Mouse (Mus musculus) embryonic facial prominence, embryonic 10.5 days (tissue): ENCODE measurements around the gene Ddx56. TPM values are rescaled to one million over a fixed set of nuclear protein-coding genes. Genes with fewer than 3 reads are reported as not detected.
"Not testable (repeated sequence)": the region's sequence is repeated elsewhere in the genome, so short reads cannot be mapped to it uniquely, and the experiment has no call there.

ENCODE experiments used
- DNase-seq: peaks from one replicate; pipeline ENCODE4 v3.0.0-alpha.2; 2017; ENCODE audit warnings: low spot score
- H3K27ac ChIP-seq: fragments of 300-500 bp; sonication (generic); replicated peaks from 2 replicates; pipeline ENCODE4 v1.5.1; 2016; ENCODE audit warnings: mild to moderate bottlenecking
- H3K27me3 ChIP-seq: fragments of 300-500 bp; sonication (generic); replicated peaks from 2 replicates; pipeline ENCODE4 v1.6.1; 2016; ENCODE audit warnings: low read depth, mild to moderate bottlenecking; ENCODE audit not compliant: poor library complexity, severe bottlenecking
- H3K36me3 ChIP-seq: fragments of 300-500 bp; sonication (generic); replicated peaks from 2 replicates; pipeline ENCODE4 v1.6.1; 2016; ENCODE audit warnings: mild to moderate bottlenecking, moderate library complexity
- H3K4me1 ChIP-seq: fragments of 300-500 bp; sonication (generic); 2 replicates; pipeline ENCODE4 v1.6.1; 2016
- H3K4me3 ChIP-seq: fragments of 300-500 bp; sonication (generic); 2 replicates; pipeline ENCODE4 v1.5.1; 2016; ENCODE audit warnings: mild to moderate bottlenecking, moderate library complexity
- H3K9me3 ChIP-seq: fragments of 300-500 bp; sonication (generic); 2 replicates; pipeline ENCODE4 v1.6.1; 2016; ENCODE audit warnings: mild to moderate bottlenecking
- WGBS: fragments of 180-500 bp; shearing (Covaris S2); methylation state at CpG from one replicate; pipeline ENCODE4 v1.1.7; 2016; 5-methylcytosine and 5-hydroxymethylcytosine counted together
- polyA plus RNA-seq: library from polyadenylated mRNA; unstranded; fragments of >200 nt; fragmentation: Nextera tagmentation; extraction: Ambion mirVana; gene quantifications from 2 replicates; pipeline ENCODE4 v1.2.1, GENCODE M21; 2016

Ddx56 gene
- polyA plus RNA-seq, 1 experiment from 2014 or later, result 128 TPM

GRCm38 (mm10) chr11:6254602-6255001 is 13.0 kb downstream of the Ddx56 start:
- not testable (repeated sequence) for H3K9me3 ChIP-seq, H3K4me1 ChIP-seq, DNase-seq, H3K4me3 ChIP-seq, H3K27me3 ChIP-seq, H3K27ac ChIP-seq
- H3K36me3 ChIP-seq, result peaks cover 32% of the 10 kb centered on the region
- WGBS, result 90% methylated on average over 2 of the region's 2 CpGs

- Histone ChIP-seq H3K27me3 (no peaks in the 10 kb centered on the region), H3K4me3 (no peak overlapping the region), H3K36me3 (peaks cover 14% of the 10 kb centered on the region), H3K4me1 (no peaks in the 10 kb centered on the region), H3K9me3 (no peaks in the 10 kb centered on the region), H3K27ac (no peak overlapping the region)
- 92% methylated on average over 4 of the region's 4 CpGs for WGBS
- no peak for DNase-seq
Observed at GRCm38 (mm10) chr11:6252824-6253223, 14.7 kb downstream of the Ddx56 start.

GRCm38 (mm10) chr11:6252248-6252647 is 15.3 kb downstream of the Ddx56 start:
- Histone ChIP-seq H3K27me3 (no peaks in the 10 kb centered on the region), H3K9me3 (no peaks in the 10 kb centered on the region), H3K4me1 (no peaks in the 10 kb centered on the region), H3K4me3 (no peak overlapping the region), H3K27ac (no peak overlapping the region), H3K36me3 (peaks cover 8% of the 10 kb centered on the region)
- 87% methylated on average over 5 of the region's 5 CpGs for WGBS
- DNase-seq, result no peak

GRCm38 (mm10) chr11:6244707-6245106 is 22.9 kb downstream of the Ddx56 start:
- Histone ChIP-seq H3K4me1 (no peaks in the 10 kb centered on the region), H3K36me3 (no peaks in the 10 kb centered on the region), H3K27me3 (no peaks in the 10 kb centered on the region), H3K9me3 (no peaks in the 10 kb centered on the region), H3K4me3 (no peak overlapping the region), H3K27ac (no peak overlapping the region)
- no peak for DNase-seq
- WGBS, result 55% methylated on average over 19 of the region's 19 CpGs

GRCm38 (mm10) chr11:6233025-6233424 is 34.5 kb downstream of the Ddx56 start:
- Histone ChIP-seq H3K4me1 (no peaks in the 10 kb centered on the region), H3K27me3 (no peaks in the 10 kb centered on the region), H3K27ac (no peak overlapping the region), H3K36me3 (no peaks in the 10 kb centered on the region), H3K9me3 (peaks cover 28% of the 10 kb centered on the region), H3K4me3 (no peak overlapping the region)
- 85% methylated on average over 4 of the region's 4 CpGs for WGBS
- DNase-seq, result no peak

- Histone ChIP-seq H3K4me3 (no peak within 1 kb of the TSS), H3K4me1 (no peaks in the 10 kb centered on the region), H3K27ac (no peak within 1 kb of the TSS), H3K9me3 (peaks cover 10% of the 10 kb centered on the region), H3K36me3 (no peaks in the 10 kb centered on the region), H3K27me3 (no peaks in the 10 kb centered on the region)
- DNase-seq, result no peak
- 87% methylated on average over 7 of the region's 7 CpGs for WGBS
Observed at GRCm38 (mm10) chr11:6230012-6230411, 37.6 kb downstream of the Ddx56 start, which contains the start of gene Npc1l1. Gene Npc1l1, minus strand, starts transcription at chr11:6230143.

- 78% methylated on average over 14 of the region's 14 CpGs for WGBS
- Histone ChIP-seq H3K36me3 (no peaks in the 10 kb centered on the region), H3K4me3 (no peak overlapping the region), H3K4me1 (no peaks in the 10 kb centered on the region; the same call in 1 of the 2 replicates), H3K27me3 (no peaks in the 10 kb centered on the region), H3K27ac (no peak overlapping the region), H3K9me3 (no peaks in the 10 kb centered on the region)
- no peak for DNase-seq
Observed at GRCm38 (mm10) chr11:6224541-6225229, 42.9 kb downstream of the Ddx56 start.

- Histone ChIP-seq H3K36me3 (no peaks in the 10 kb centered on the region), H3K27ac (no peak overlapping the region), H3K27me3 (no peaks in the 10 kb centered on the region), H3K9me3 (no peaks in the 10 kb centered on the region), H3K4me1 (no peaks in the 10 kb centered on the region; the same call in 1 of the 2 replicates), H3K4me3 (no peak overlapping the region)
- no peak for DNase-seq
- WGBS, result 91% methylated on average over 10 of the region's 10 CpGs
Observed at GRCm38 (mm10) chr11:6222187-6222586, 45.4 kb downstream of the Ddx56 start.

GRCm38 (mm10) chr11:6219967-6220366 is 47.6 kb downstream of the Ddx56 start:
- 86% methylated on average over 6 of the region's 6 CpGs for WGBS

GRCm38 (mm10) chr11:6218189-6218896 is 49.2 kb downstream of the Ddx56 start:
- no peak overlapping the region for H3K27ac ChIP-seq
- 83% methylated on average over 11 of the region's 11 CpGs for whole genome bisulfite sequencing
- no peaks in the 10 kb centered on the region for H3K27me3 ChIP-seq
- H3K4me3 ChIP-seq, result no peak overlapping the region
- H3K36me3 ChIP-seq, result no peaks in the 10 kb centered on the region
- H3K9me3 ChIP-seq, result no peaks in the 10 kb centered on the region
- no peaks in the 10 kb centered on the region; the same call in 1 of the 2 replicates for H3K4me1 ChIP-seq
- no peak for DNase-seq

More at GRCm38 (mm10) chr11:6219967-6220366, 47.6 kb downstream of the Ddx56 start:
- no peak for DNase-seq
- Histone ChIP-seq H3K9me3 (no peaks in the 10 kb centered on the region), H3K27ac (no peak overlapping the region), H3K4me3 (no peak overlapping the region), H3K4me1 (no peaks in the 10 kb centered on the region; the same call in 1 of the 2 replicates), H3K36me3 (no peaks in the 10 kb centered on the region), H3K27me3 (no peaks in the 10 kb centered on the region)

- H3K4me1 ChIP-seq, result no peaks in the 10 kb centered on the region
- H3K36me3 ChIP-seq, result no peaks in the 10 kb centered on the region
- no peaks in the 10 kb centered on the region for H3K27me3 ChIP-seq
- no peaks in the 10 kb centered on the region for H3K9me3 ChIP-seq
- no peak for DNase-seq
- WGBS, result 59% methylated on average over 3 of the region's 3 CpGs
- no peak overlapping the region for H3K4me3 ChIP-seq
- no peak overlapping the region for H3K27ac ChIP-seq
Observed at GRCm38 (mm10) chr11:6216834-6217233, 50.7 kb downstream of the Ddx56 start.
